Mouse (Mus musculus): ENCODE results near the gene Kank1. TPM values are rescaled to one million over a fixed set of nuclear protein-coding genes. Genes with fewer than 3 reads are reported as not detected.

Gene Kank1
- 20.2 and 20.4 TPM in 2 replicates for polyA plus RNA-seq (2016; fragmentation: Nextera tagmentation; extraction: Ambion mirVana)

DNA sequence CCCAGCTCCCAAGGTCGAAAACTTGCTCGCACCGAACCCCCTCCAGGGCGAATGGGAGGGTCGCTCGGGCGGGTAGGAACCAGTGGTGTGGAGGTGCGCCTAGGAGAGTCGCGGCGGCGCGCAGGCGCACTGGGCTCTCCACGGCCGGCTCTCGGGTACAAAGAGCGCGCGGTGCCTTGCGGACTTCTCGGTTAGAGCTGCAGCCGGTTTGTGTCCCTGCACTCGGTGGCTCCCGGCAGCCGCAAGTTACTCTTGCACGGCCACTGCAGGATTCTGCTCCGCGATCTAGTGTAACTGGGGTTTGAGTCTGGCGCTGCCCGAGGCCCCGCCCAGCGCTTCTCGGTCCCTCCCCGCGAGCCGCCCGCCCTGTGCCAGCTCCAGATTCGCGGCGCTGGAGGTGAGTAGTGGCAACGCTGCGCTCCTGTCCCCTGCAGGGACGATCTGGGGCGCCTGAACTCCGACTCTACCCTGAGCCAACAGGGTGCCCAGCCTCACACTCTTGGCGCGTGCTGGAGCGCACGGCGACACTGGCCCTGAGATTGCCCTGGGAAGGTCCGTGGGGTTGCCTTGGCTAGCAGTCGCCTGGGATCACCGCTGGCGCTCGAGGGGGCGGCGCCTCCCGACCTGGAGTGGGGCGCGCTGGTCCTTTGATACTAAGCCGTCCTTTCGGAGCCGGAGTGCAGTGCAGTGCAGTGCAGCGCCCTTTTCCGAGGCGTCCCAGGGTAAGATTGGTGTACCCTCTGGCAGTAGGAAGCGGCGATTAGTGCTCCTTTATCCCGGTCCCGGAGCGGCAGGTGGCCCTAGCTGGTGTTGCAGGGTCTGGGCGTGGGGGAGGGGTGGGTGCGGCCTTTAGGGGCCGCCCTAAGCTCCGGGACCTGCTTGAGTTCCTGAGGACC lies at the start of gene Kank1:
TSS of gene Kank1 (plus strand) at position 380 of the 896 bp plus-strand sequence.
- ATAC-seq (ENCODE audit: low FRiP score), result peak; percentile 92

GRCm38 (mm10) chr19:25187681-25188080 lies 49.1 kb upstream of the Kank1 start:
- H3K4me2 ChIP-seq (replicated peaks), result no peak overlapping the region
- 83% methylated on average over 18 of the region's 18 CpGs for WGBS
- H3K36me3 ChIP-seq, result no peaks in the 10 kb centered on the region
- H3K4me3 ChIP-seq, result no peak overlapping the region
- H3K27me3 ChIP-seq, result no peaks in the 10 kb centered on the region
- ATAC-seq (ENCODE audit: low FRiP score), result no peak
- no peaks in the 10 kb centered on the region for H3K4me1 ChIP-seq
- no peak overlapping the region for H3K9ac ChIP-seq
- H3K27ac ChIP-seq, result no peak overlapping the region
- H3K9me3 ChIP-seq (replicated peaks), result no peaks in the 10 kb centered on the region

More for the DNA sequence above, at the start of gene Kank1:
- Histone ChIP-seq H3K27me3 (peaks cover 21% of the 10 kb centered on the region), H3K4me3 (peak within 1 kb of the TSS; percentile 69), H3K27ac (peak within 1 kb of the TSS; percentile 62; the same call in 1 of the 2 replicates), H3K4me1 (peaks cover 4% of the 10 kb centered on the region; the same call in 1 of the 2 replicates), H3K9me3 (replicated peaks) (no peaks in the 10 kb centered on the region), H3K36me3 (no peaks in the 10 kb centered on the region), H3K9ac (peak within 1 kb of the TSS; percentile 65), H3K4me2 (replicated peaks) (peak within 1 kb of the TSS; percentile 97)
- under 1% methylated on average over 76 of the region's 76 CpGs for WGBS

- H3K9me3 ChIP-seq (replicated peaks), result no peaks in the 10 kb centered on the region
- H3K27ac ChIP-seq, result no peak overlapping the region
- no peak overlapping the region for H3K4me2 ChIP-seq (replicated peaks)
- H3K4me3 ChIP-seq, result no peak overlapping the region
- no peaks in the 10 kb centered on the region for H3K36me3 ChIP-seq
- no peaks in the 10 kb centered on the region; the same call in 1 of the 2 replicates for H3K27me3 ChIP-seq
- no peak for ATAC-seq (ENCODE audit: low FRiP score)
- H3K9ac ChIP-seq, result no peak overlapping the region
- no peaks in the 10 kb centered on the region for H3K4me1 ChIP-seq
- WGBS, result 94% methylated on average over 9 of the region's 9 CpGs
Observed at GRCm38 (mm10) chr19:25193751-25194150, 43.0 kb upstream of the Kank1 start.

GRCm38 (mm10) chr19:25200081-25200860 lies 36.5 kb upstream of the Kank1 start:
- no peak overlapping the region for H3K27ac ChIP-seq
- 75% methylated on average over 13 of the region's 13 CpGs for WGBS
- no peak overlapping the region for H3K4me3 ChIP-seq

DNA sequence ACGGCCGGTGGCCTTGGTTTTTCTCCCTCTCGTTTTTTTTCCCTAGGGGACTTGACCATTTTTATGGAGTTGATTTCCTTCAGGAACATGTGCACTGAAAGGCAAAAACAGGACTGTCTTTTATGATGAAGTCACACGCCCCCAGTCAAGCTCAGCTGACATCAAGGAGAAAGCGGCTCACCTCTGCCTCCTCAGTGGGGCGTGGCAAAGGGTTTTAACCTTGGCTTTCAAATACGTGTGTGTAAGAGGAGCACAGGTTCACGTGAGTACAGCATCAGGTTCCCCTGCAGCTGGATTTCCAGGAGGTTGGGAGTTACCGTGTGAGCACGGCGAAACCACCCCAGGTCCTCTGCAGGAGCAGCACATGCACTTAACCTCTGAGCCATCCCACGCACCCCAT lies 33.7 kb upstream of the Kank1 start:
- no peak for ATAC-seq (ENCODE audit: low FRiP score)
- H3K9ac ChIP-seq, result no peak overlapping the region
- no peak overlapping the region for H3K4me2 ChIP-seq (replicated peaks)
- no peaks in the 10 kb centered on the region for H3K9me3 ChIP-seq (replicated peaks)
- no peak overlapping the region for H3K27ac ChIP-seq
- peaks cover 11% of the 10 kb centered on the region; the same call in 1 of the 2 replicates for H3K27me3 ChIP-seq
- no peak overlapping the region for H3K4me3 ChIP-seq
- WGBS, result 84% methylated on average over 12 of the region's 12 CpGs
- peaks cover 13% of the 10 kb centered on the region for H3K4me1 ChIP-seq
- H3K36me3 ChIP-seq, result no peaks in the 10 kb centered on the region

More at GRCm38 (mm10) chr19:25200081-25200860, 36.5 kb upstream of the Kank1 start:
- Histone ChIP-seq H3K9ac (no peak overlapping the region), H3K36me3 (no peaks in the 10 kb centered on the region), H3K27me3 (no peaks in the 10 kb centered on the region; the same call in 1 of the 2 replicates), H3K4me2 (replicated peaks) (no peak overlapping the region), H3K4me1 (peaks cover 6% of the 10 kb centered on the region), H3K9me3 (replicated peaks) (no peaks in the 10 kb centered on the region)
- no peak for ATAC-seq (ENCODE audit: low FRiP score)

DNA sequence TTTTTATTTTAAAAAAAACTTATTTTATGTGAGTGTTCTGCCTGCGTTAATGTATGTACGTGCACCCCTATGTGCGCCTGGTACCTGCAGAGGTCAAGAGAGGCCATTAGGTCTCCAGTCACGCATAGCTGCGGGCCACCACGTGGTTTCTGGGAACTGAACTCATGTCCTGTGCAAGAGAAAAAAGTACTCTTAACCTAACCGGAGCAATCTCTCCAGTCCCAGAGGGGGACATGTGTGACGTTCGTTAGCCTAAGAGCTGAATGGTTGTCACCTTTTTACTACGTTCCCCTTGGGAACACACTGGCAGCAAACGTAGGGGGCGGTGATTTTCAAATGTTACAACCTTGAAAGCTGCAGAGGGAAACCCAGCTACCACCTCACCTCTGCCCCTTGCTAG lies 29.8 kb upstream of the Kank1 start:
- H3K9me3 ChIP-seq (replicated peaks), result no peaks in the 10 kb centered on the region
- H3K4me1 ChIP-seq, result peaks cover 16% of the 10 kb centered on the region
- no peak overlapping the region for H3K9ac ChIP-seq
- no peak overlapping the region for H3K27ac ChIP-seq
- no peaks in the 10 kb centered on the region for H3K36me3 ChIP-seq
- 61% methylated on average over 12 of the region's 12 CpGs for WGBS
- peaks cover 23% of the 10 kb centered on the region for H3K27me3 ChIP-seq
- no peak overlapping the region for H3K4me3 ChIP-seq
- no peak overlapping the region for H3K4me2 ChIP-seq (replicated peaks)
- no peak for ATAC-seq (ENCODE audit: low FRiP score)

DNA sequence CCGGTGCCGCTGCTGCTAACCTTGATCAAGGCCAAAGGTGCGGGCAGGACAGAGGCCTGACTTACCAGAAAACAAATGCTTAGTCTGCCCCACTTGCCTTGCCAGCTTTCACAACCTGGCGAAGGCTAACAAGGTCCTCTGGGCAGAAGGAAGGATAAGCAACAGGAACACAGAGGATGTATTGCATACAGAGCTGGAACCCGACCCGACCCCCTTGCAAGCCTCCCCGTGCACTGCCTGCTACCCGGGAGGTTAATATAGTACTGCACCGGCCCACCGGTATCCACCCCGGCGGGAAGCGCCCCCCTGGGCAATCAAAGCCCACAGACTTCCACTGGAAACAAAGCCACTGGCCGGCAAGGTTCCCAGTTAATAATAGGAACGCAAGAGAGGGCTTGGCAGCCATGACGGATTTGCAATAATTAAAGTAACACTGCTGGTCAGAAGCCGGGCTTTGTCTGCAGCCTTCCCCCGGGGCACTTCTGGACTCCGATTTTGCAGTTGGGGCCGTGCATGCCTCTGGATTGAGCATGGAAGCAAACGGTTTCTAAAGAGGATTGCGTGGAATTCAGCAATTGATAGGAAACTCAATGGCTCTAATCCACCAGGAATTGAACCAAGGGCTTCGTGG lies 28.9 kb upstream of the Kank1 start:
- Histone ChIP-seq H3K36me3 (no peaks in the 10 kb centered on the region), H3K4me1 (peaks cover 16% of the 10 kb centered on the region), H3K9ac (peak overlapping the region; percentile 29; the same call in 1 of the 2 replicates), H3K27ac (0 out of 2 replicates have a peak overlapping the region, but pooled peaks have one; percentile 12), H3K4me2 (replicated peaks) (peak overlapping the region; percentile 52), H3K27me3 (peaks cover 23% of the 10 kb centered on the region), H3K4me3 (peak overlapping the region; percentile 23), H3K9me3 (replicated peaks) (no peaks in the 10 kb centered on the region)
- peak; percentile 72 for ATAC-seq (ENCODE audit: low FRiP score)
- WGBS, result 7% methylated on average over 23 of the region's 23 CpGs

- no peak overlapping the region for H3K27ac ChIP-seq
- peak overlapping the region; percentile 52 for H3K4me2 ChIP-seq (replicated peaks)
- H3K4me3 ChIP-seq, result no peak overlapping the region
- H3K27me3 ChIP-seq, result peaks cover 23% of the 10 kb centered on the region
- H3K9ac ChIP-seq, result no peak overlapping the region
- ATAC-seq (ENCODE audit: low FRiP score), result no peak
- no peaks in the 10 kb centered on the region for H3K9me3 ChIP-seq (replicated peaks)
- H3K36me3 ChIP-seq, result no peaks in the 10 kb centered on the region
- H3K4me1 ChIP-seq, result peaks cover 16% of the 10 kb centered on the region
- WGBS, result 68% methylated on average over 11 of the region's 11 CpGs
Observed at GRCm38 (mm10) chr19:25208596-25209110, 28.1 kb upstream of the Kank1 start.

GRCm38 (mm10) chr19:25220611-25221010 lies 16.2 kb upstream of the Kank1 start:
- no peaks in the 10 kb centered on the region for H3K27me3 ChIP-seq
- no peak overlapping the region for H3K4me2 ChIP-seq (replicated peaks)
- H3K36me3 ChIP-seq, result no peaks in the 10 kb centered on the region
- no peak for ATAC-seq (ENCODE audit: low FRiP score)
- 88% methylated on average over 2 of the region's 2 CpGs for WGBS
- no peak overlapping the region for H3K9ac ChIP-seq
- no peak overlapping the region for H3K27ac ChIP-seq
- H3K4me1 ChIP-seq, result no peaks in the 10 kb centered on the region
- no peaks in the 10 kb centered on the region for H3K9me3 ChIP-seq (replicated peaks)
- no peak overlapping the region for H3K4me3 ChIP-seq

GRCm38 (mm10) chr19:25221964-25222640 lies 14.7 kb upstream of the Kank1 start:
- no peak for ATAC-seq (ENCODE audit: low FRiP score)
- Histone ChIP-seq H3K4me1 (no peaks in the 10 kb centered on the region), H3K36me3 (no peaks in the 10 kb centered on the region), H3K4me3 (no peak overlapping the region), H3K9ac (no peak overlapping the region), H3K9me3 (replicated peaks) (no peaks in the 10 kb centered on the region), H3K27ac (no peak overlapping the region), H3K4me2 (replicated peaks) (no peak overlapping the region), H3K27me3 (no peaks in the 10 kb centered on the region)
- WGBS, result 62% methylated on average over 9 of the region's 9 CpGs
